Mouse (Mus musculus) kidney, adult 2 months (tissue): ENCODE results near the gene Dsp.

Experiments used
- CTCF ChIP-seq: fragments of 200-500 bp; conservative IDR thresholded peaks from 2 replicates; pipeline ENCODE4 v1.5.1; 2011; ENCODE audit warnings: low read depth, mild to moderate bottlenecking, control low read depth, low read length, moderate library complexity, mixed read lengths; ENCODE audit not compliant: insufficient read depth, insufficient read length
- POLR2A ChIP-seq: fragments of 200-500 bp; IDR thresholded peaks from one replicate; pipeline ENCODE4 v1.6.1; 2011; ENCODE audit warnings: low read depth, low read length, control low read depth

GRCm38 (mm10) chr13:38129492-38129891, 21.6 kb upstream of the Dsp start:
- TF ChIP-seq POLR2A (no peak), CTCF (no peak)
